Mouse (Mus musculus) stomach, postnatal 0 days (tissue): ENCODE measurements around the gene Polr2i.

Source experiments
- CTCF ChIP-seq: IDR thresholded peaks from 2 replicates; pipeline ENCODE4 v1.5.1; 2016; ENCODE audit warnings: antibody characterized with exemption, low read depth, mild to moderate bottlenecking, moderate library complexity
- EP300 ChIP-seq: optimal IDR thresholded peaks from 2 replicates; pipeline ENCODE3; 2016; ENCODE audit warnings: antibody characterized with exemption

- TF ChIP-seq CTCF (no peak), EP300 (no peak)
Measured at GRCm38 (mm10) chr7:30197592-30198129, 34.1 kb upstream of the Polr2i start.
